Mouse (Mus musculus) forebrain, embryonic 16.5 days (tissue): ENCODE results near the gene Anxa9. TPM values are rescaled to one million over a fixed set of nuclear protein-coding genes. Genes with fewer than 3 reads are reported as not detected.
"Not testable (repeated sequence)": the region's sequence is repeated elsewhere in the genome, so short reads cannot be mapped to it uniquely, and the experiment has no call there.

Experiments
- ATAC-seq: fragments of 200-750 bp; cut with Nextera tagmentation; 2 replicates; pipeline ENCODE4 v1.8.0; 2017; ENCODE audit warnings: mild to moderate bottlenecking, moderate library complexity
- H3K27ac ChIP-seq: fragments of 300-500 bp; sonication (generic); 2 replicates; pipeline ENCODE4 v1.5.1; 2014; ENCODE audit warnings: low read length, control low read depth
- H3K27me3 ChIP-seq: fragments of 300-500 bp; sonication (generic); replicated peaks from 2 replicates; pipeline ENCODE4 v1.6.1; 2014; ENCODE audit warnings: low read length; ENCODE audit not compliant: control insufficient read depth, insufficient read depth
- H3K36me3 ChIP-seq: fragments of 300-500 bp; sonication (generic); 2 replicates; pipeline ENCODE4 v1.6.1; 2014; ENCODE audit not compliant: control insufficient read depth, insufficient read depth
- H3K4me1 ChIP-seq: fragments of 300-500 bp; sonication (generic); replicated peaks from 2 replicates; pipeline ENCODE4 v1.6.1; 2014; ENCODE audit warnings: low read length; ENCODE audit not compliant: control insufficient read depth, insufficient read depth
- H3K4me2 ChIP-seq: fragments of 300-500 bp; sonication (generic); 2 replicates; pipeline ENCODE4 v1.6.1; 2014; ENCODE audit warnings: mild to moderate bottlenecking, low read length, control low read depth
- H3K4me3 ChIP-seq: fragments of 300-500 bp; sonication (generic); replicated peaks from 2 replicates; pipeline ENCODE4 v1.5.1; 2014; ENCODE audit warnings: mild to moderate bottlenecking, low read length, control low read depth
- H3K9ac ChIP-seq: fragments of 300-500 bp; sonication (generic); replicated peaks from 2 replicates; pipeline ENCODE4 v1.6.1; 2014; ENCODE audit warnings: low read depth, low read length, control low read depth
- H3K9me3 ChIP-seq: fragments of 300-500 bp; sonication (generic); 2 replicates; pipeline ENCODE4 v1.6.1; 2016; ENCODE audit warnings: low read length; ENCODE audit not compliant: control insufficient read depth
- WGBS: fragments of 180-500 bp; shearing (Covaris S2); extraction: QIAGEN DNeasy Blood & Tissue Kit; methylation state at CpG from one replicate; pipeline ENCODE4 v1.1.7; 2014; 5-methylcytosine and 5-hydroxymethylcytosine counted together
- polyA plus RNA-seq: library from polyadenylated mRNA; unstranded; fragments of >200 nt; fragmentation: Nextera tagmentation; extraction: Ambion mirVana; gene quantifications from 2 replicates; pipeline ENCODE4 v1.2.1, GENCODE M21; 2015

The Anxa9 gene
- polyA plus RNA-seq: 0.51 and 0.86 TPM in 2 replicates

DNA sequence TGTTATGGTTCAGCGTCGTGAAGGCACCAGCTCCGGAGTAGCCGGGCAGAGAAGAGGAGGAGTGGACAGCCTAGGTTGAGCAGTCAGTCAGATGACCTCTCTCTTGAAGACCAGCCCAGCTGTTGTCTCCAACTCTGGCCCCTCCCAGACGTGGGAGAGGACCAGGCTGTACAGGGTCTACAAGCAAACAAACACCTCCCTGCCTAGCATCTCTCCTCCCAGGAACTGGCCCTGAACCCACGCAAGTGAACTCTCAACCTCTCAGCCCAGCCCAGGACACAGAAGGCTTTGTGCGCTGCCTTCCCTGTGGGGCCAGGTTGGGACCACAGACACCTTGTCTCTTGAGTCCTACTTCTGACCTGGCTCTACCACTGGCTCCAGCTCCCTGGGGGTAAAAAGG is at the start of gene Anxa9:
Gene Anxa9 (minus strand): TSS at position 77 of the 400 bp plus-strand sequence.
- H3K4me3 ChIP-seq: no peak within 1 kb of the TSS
- WGBS: 81% methylated on average over 7 of the region's 7 CpGs
- no peaks in the 10 kb centered on the region for H3K36me3 ChIP-seq
- H3K4me1 ChIP-seq: no peaks in the 10 kb centered on the region
- H3K4me2 ChIP-seq: no peak within 1 kb of the TSS
- H3K27ac ChIP-seq: no peak within 1 kb of the TSS
- H3K9ac ChIP-seq: no peak within 1 kb of the TSS
- no peaks in the 10 kb centered on the region for H3K27me3 ChIP-seq
- H3K9me3 ChIP-seq: no peaks in the 10 kb centered on the region
- ATAC-seq: no peak

DNA sequence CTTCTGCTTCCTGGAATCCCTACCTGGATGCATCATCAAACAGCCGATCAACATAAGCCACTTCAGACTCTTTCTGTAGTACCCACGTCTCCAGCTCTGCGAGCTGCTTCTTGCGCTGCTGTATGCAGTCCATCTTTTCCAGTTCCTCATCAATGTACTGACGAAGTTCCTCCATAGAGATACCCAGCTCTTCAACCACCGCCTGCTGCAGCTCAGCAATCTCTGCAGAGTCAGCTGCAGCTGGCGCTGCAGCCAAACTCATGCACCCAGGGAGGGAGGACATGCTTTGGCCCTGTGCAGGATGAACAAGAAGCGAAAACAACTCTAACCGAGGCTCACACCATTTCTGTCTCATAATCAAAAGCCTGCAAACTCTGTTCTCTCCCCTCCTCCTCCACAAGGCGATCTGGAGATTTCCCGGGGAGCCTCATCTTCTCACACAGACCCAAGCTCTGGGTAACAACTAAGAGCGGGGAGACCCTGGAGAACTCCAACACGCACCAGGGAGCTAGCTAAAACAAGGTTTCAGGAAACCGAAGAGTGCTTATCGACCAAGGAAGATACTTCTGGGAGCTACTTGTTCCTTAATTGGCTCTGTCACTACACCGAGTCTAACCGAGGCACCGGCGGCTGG is 49.1 kb upstream of the Anxa9 start:
- not testable (repeated sequence) for H3K36me3 ChIP-seq, H3K9ac ChIP-seq, ATAC-seq, H3K27ac ChIP-seq, H3K27me3 ChIP-seq, H3K4me1 ChIP-seq, H3K9me3 ChIP-seq
- H3K4me2 ChIP-seq: peak overlapping the region; percentile 47
- H3K4me3 ChIP-seq: peak overlapping the region; percentile 53
- WGBS: 29% methylated on average over 9 of the region's 19 CpGs

GRCm38 (mm10) chr3:95349491-95349890 is 42.5 kb upstream of the Anxa9 start:
- Histone ChIP-seq H3K4me3 (no peak overlapping the region), H3K36me3 (peaks cover 40% of the 10 kb centered on the region), H3K27ac (no peak overlapping the region), H3K9me3 (no peaks in the 10 kb centered on the region), H3K27me3 (no peaks in the 10 kb centered on the region), H3K4me2 (no peak overlapping the region), H3K4me1 (no peaks in the 10 kb centered on the region), H3K9ac (no peak overlapping the region)
- ATAC-seq: no peak

DNA sequence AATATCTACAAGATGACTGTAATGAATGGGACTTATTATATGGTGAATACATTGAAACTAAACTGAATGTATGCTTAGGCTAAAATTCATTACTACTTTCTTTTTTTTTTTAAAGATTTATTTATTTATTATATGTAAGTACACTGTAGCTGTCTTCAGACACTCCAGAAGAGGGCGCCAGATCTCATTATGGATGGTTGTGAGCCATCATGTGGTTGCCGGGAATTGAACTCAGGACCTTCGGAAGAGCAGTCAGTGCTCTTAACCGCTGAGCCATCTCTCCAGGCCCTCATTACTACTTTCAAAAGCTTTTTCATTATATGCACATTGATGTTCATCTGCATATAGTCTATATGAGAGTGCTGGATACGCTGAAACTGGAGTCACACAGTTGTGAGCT is 41.4 kb upstream of the Anxa9 start:
- not testable (repeated sequence) for H3K9ac ChIP-seq, H3K27ac ChIP-seq, ATAC-seq, H3K9me3 ChIP-seq, H3K4me1 ChIP-seq, H3K4me2 ChIP-seq, H3K27me3 ChIP-seq, H3K4me3 ChIP-seq
- WGBS: 94% methylated on average over 5 of the region's 5 CpGs
- peaks cover 41% of the 10 kb centered on the region for H3K36me3 ChIP-seq

GRCm38 (mm10) chr3:95346454-95346853 is 39.5 kb upstream of the Anxa9 start:
- ATAC-seq: no peak
- Histone ChIP-seq H3K36me3 (peaks cover 47% of the 10 kb centered on the region), H3K9ac (no peak overlapping the region), H3K4me3 (no peak overlapping the region), H3K27me3 (no peaks in the 10 kb centered on the region), H3K4me2 (no peak overlapping the region), H3K27ac (no peak overlapping the region), H3K4me1 (no peaks in the 10 kb centered on the region), H3K9me3 (no peaks in the 10 kb centered on the region)
- 90% methylated on average over 7 of the region's 7 CpGs for WGBS

DNA sequence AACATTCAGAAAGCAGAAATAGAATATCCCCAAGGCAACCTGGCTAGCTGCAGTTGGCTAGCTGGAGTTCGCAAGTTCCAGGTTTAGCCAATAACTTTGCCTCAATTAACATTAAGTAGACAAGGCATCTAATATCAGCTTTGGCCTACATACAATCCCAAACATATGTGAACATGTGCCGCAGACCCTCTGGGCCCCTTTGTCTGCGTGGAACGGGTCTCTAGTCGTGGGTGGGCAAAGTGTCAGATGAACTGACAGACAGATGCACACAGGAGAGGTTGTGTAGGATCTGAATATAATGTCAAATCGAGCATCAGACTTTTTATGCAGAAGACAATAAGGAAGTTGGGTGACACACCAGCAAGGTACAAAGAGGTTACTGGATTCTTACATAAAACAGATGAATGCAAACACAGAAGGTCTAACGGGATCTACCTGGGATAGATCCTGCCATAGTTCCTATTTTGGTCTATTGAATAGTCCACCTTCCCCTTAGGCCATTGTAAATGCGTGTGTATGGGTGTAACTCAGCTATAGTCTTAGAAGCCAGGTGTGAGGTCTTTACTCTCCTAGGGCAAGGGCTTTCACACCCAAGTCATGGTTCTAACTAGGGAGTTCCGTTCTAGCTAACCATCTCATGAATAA is 36.5 kb upstream of the Anxa9 start:
- H3K9ac ChIP-seq, H3K9me3 ChIP-seq, ATAC-seq, H3K4me3 ChIP-seq, H3K4me2 ChIP-seq, H3K4me1 ChIP-seq, H3K27me3 ChIP-seq, H3K27ac ChIP-seq: not testable (repeated sequence)
- peaks cover 59% of the 10 kb centered on the region for H3K36me3 ChIP-seq
- WGBS: 95% methylated on average over 9 of the region's 9 CpGs

DNA sequence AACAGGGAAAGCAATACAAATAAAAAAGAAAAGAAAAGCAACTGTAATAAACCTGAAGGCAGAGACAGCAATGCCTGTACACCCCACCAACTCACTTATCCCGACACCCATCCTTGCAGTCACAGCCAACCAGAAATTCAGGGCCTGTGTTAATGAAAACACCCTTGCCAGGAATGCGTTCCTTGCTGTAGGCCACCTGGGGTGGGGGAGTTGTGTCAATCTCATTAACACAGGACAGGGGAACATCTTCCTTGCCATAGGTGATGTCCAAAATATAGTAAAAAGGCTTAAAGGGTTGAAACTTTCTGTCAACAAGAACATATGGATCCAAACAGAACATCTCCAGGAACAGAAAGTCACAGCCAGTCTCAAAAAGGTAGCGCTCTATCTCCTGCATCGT is 31.3 kb upstream of the Anxa9 start:
- no peak overlapping the region for H3K4me2 ChIP-seq
- peaks cover 63% of the 10 kb centered on the region for H3K36me3 ChIP-seq
- 91% methylated on average over 4 of the region's 4 CpGs for WGBS
- no peak overlapping the region for H3K27ac ChIP-seq
- ATAC-seq: no peak
- no peak overlapping the region for H3K9ac ChIP-seq
- no peaks in the 10 kb centered on the region for H3K9me3 ChIP-seq
- H3K4me1 ChIP-seq: no peaks in the 10 kb centered on the region
- no peak overlapping the region for H3K4me3 ChIP-seq
- H3K27me3 ChIP-seq: no peaks in the 10 kb centered on the region

- Histone ChIP-seq H3K27ac (no peak overlapping the region), H3K27me3 (no peaks in the 10 kb centered on the region), H3K4me2 (no peak overlapping the region), H3K4me1 (no peaks in the 10 kb centered on the region), H3K9ac (no peak overlapping the region), H3K4me3 (no peak overlapping the region), H3K36me3 (peaks cover 67% of the 10 kb centered on the region), H3K9me3 (no peaks in the 10 kb centered on the region)
- no peak for ATAC-seq
- WGBS: 98% methylated on average over 4 of the region's 4 CpGs
Observed at GRCm38 (mm10) chr3:95337345-95337744, 30.4 kb upstream of the Anxa9 start.

GRCm38 (mm10) chr3:95331528-95331927 is 24.6 kb upstream of the Anxa9 start:
- 80% methylated on average over 1 of the region's 1 CpGs for WGBS
- no peaks in the 10 kb centered on the region for H3K4me1 ChIP-seq

More at GRCm38 (mm10) chr3:95331528-95331927, 24.6 kb upstream of the Anxa9 start:
- Histone ChIP-seq H3K9ac (no peak overlapping the region), H3K9me3 (no peaks in the 10 kb centered on the region), H3K4me2 (no peak overlapping the region), H3K36me3 (peaks cover 26% of the 10 kb centered on the region), H3K27me3 (no peaks in the 10 kb centered on the region), H3K4me3 (no peak overlapping the region), H3K27ac (no peak overlapping the region)
- no peak for ATAC-seq
